Mouse (Mus musculus): ENCODE measurements around the gene Ifngr1. TPM values are rescaled to one million over a fixed set of nuclear protein-coding genes. Genes with fewer than 3 reads are reported as not detected.

Gene Ifngr1
- total and polyA plus RNA-seq, 3 experiments, result 2.2 to 37.9 (median 26.3) TPM

- Histone ChIP-seq H3K4me3 (ENCODE audit: low read depth, low read length) (no peak overlapping the region), H3K4me1 (ENCODE audit: insufficient read depth, low read depth, low read length) (peaks cover 32% of the 10 kb centered on the region), H3K36me3 (replicated peaks) (no peaks in the 10 kb centered on the region), H3K27me3 (ENCODE audit: insufficient read depth, low read length) (peaks cover 6% of the 10 kb centered on the region; the same call in 1 of the 2 replicates), H3K9me3 (replicated peaks) (no peaks in the 10 kb centered on the region)
- ATAC-seq (ENCODE audit: extremely low read depth, insufficient number of reproducible peaks, low FRiP score, poor library complexity, severe bottlenecking), result no peak
- no peak for DNase-seq (ENCODE audit: low spot score)
- no peak for TF ChIP-seq POLR2AphosphoS5 (IDR thresholded peaks at IDR 0.05; ENCODE audit: insufficient replicate concordance, low read depth, low read length)
- TF ChIP-seq CTCF (IDR thresholded peaks at IDR 0.05; ENCODE audit: low read depth, low read length), result no peak
- TF ChIP-seq GATA2 (IDR thresholded peaks at IDR 0.05; ENCODE audit: borderline replicate concordance, low read depth, low read length), result no peak
- no peak for TF ChIP-seq GATA1 (IDR thresholded peaks at IDR 0.05; ENCODE audit: borderline replicate concordance, low read length)
- TF ChIP-seq TAL1 (conservative IDR thresholded peaks at IDR 0.05; ENCODE audit: low read depth, low read length), result no peak
Measured at GRCm38 (mm10) chr10:19582806-19583430, 8.8 kb upstream of the Ifngr1 start.

GRCm38 (mm10) chr10:19584064-19584463, 7.7 kb upstream of the Ifngr1 start:
- Histone ChIP-seq H3K4me1 (ENCODE audit: insufficient read depth, low read depth, low read length) (peaks cover 34% of the 10 kb centered on the region), H3K27me3 (ENCODE audit: insufficient read depth, low read length) (peaks cover 6% of the 10 kb centered on the region; the same call in 1 of the 2 replicates), H3K36me3 (replicated peaks) (no peaks in the 10 kb centered on the region), H3K4me3 (ENCODE audit: low read depth, low read length) (no peak overlapping the region; the same call in 1 of the 2 replicates), H3K9me3 (replicated peaks) (no peaks in the 10 kb centered on the region)
- peak; percentile 62 for DNase-seq (ENCODE audit: low spot score)
- TF ChIP-seq GATA1 (IDR thresholded peaks at IDR 0.05; ENCODE audit: borderline replicate concordance, low read length) (no peak), GATA2 (IDR thresholded peaks at IDR 0.05; ENCODE audit: borderline replicate concordance, low read depth, low read length) (no peak), TAL1 (conservative IDR thresholded peaks at IDR 0.05; ENCODE audit: low read depth, low read length) (no peak), CTCF (IDR thresholded peaks at IDR 0.05; ENCODE audit: low read depth, low read length) (no peak), POLR2AphosphoS5 (IDR thresholded peaks at IDR 0.05; ENCODE audit: insufficient replicate concordance, low read depth, low read length) (no peak)
- peak; percentile 92 for ATAC-seq (ENCODE audit: extremely low read depth, insufficient number of reproducible peaks, low FRiP score, poor library complexity, severe bottlenecking)

GRCm38 (mm10) chr10:19584846-19585245, 6.9 kb upstream of the Ifngr1 start:
- DNase-seq (ENCODE audit: low spot score), result no peak
- Histone ChIP-seq H3K4me3 (ENCODE audit: low read depth, low read length) (no peak overlapping the region), H3K36me3 (replicated peaks) (no peaks in the 10 kb centered on the region), H3K27me3 (ENCODE audit: insufficient read depth, low read length) (peaks cover 3% of the 10 kb centered on the region; the same call in 1 of the 2 replicates), H3K4me1 (ENCODE audit: insufficient read depth, low read depth, low read length) (peaks cover 38% of the 10 kb centered on the region), H3K9me3 (replicated peaks) (no peaks in the 10 kb centered on the region)
- TF ChIP-seq TAL1 (conservative IDR thresholded peaks at IDR 0.05; ENCODE audit: low read depth, low read length) (no peak), GATA1 (IDR thresholded peaks at IDR 0.05; ENCODE audit: borderline replicate concordance, low read length) (no peak), CTCF (IDR thresholded peaks at IDR 0.05; ENCODE audit: low read depth, low read length) (no peak), GATA2 (IDR thresholded peaks at IDR 0.05; ENCODE audit: borderline replicate concordance, low read depth, low read length) (no peak)
- ATAC-seq (ENCODE audit: extremely low read depth, insufficient number of reproducible peaks, low FRiP score, poor library complexity, severe bottlenecking), result no peak

GRCm38 (mm10) chr10:19585860-19586259, 5.9 kb upstream of the Ifngr1 start:
- Histone ChIP-seq H3K36me3 (replicated peaks) (no peaks in the 10 kb centered on the region), H3K27me3 (ENCODE audit: insufficient read depth, low read length) (no peaks in the 10 kb centered on the region), H3K9me3 (replicated peaks) (no peaks in the 10 kb centered on the region), H3K4me1 (ENCODE audit: insufficient read depth, low read depth, low read length) (peaks cover 46% of the 10 kb centered on the region), H3K4me3 (ENCODE audit: low read depth, low read length) (no peak overlapping the region)
- TF ChIP-seq GATA1 (IDR thresholded peaks at IDR 0.05; ENCODE audit: borderline replicate concordance, low read length) (no peak), TAL1 (conservative IDR thresholded peaks at IDR 0.05; ENCODE audit: low read depth, low read length) (no peak), CTCF (IDR thresholded peaks at IDR 0.05; ENCODE audit: low read depth, low read length) (no peak), POLR2AphosphoS5 (IDR thresholded peaks at IDR 0.05; ENCODE audit: insufficient replicate concordance, low read depth, low read length) (no peak), GATA2 (IDR thresholded peaks at IDR 0.05; ENCODE audit: borderline replicate concordance, low read depth, low read length) (no peak)
- no peak for ATAC-seq (ENCODE audit: extremely low read depth, insufficient number of reproducible peaks, low FRiP score, poor library complexity, severe bottlenecking)
- DNase-seq (ENCODE audit: low spot score), result no peak

GRCm38 (mm10) chr10:19587281-19587680, 4.5 kb upstream of the Ifngr1 start:
- TF ChIP-seq GATA1 (IDR thresholded peaks at IDR 0.05; ENCODE audit: borderline replicate concordance, low read length) (no peak), GATA2 (IDR thresholded peaks at IDR 0.05; ENCODE audit: borderline replicate concordance, low read depth, low read length) (no peak), POLR2AphosphoS5 (IDR thresholded peaks at IDR 0.05; ENCODE audit: insufficient replicate concordance, low read depth, low read length) (no peak), CTCF (IDR thresholded peaks at IDR 0.05; ENCODE audit: low read depth, low read length) (no peak), TAL1 (conservative IDR thresholded peaks at IDR 0.05; ENCODE audit: low read depth, low read length) (no peak)
- ATAC-seq (ENCODE audit: extremely low read depth, insufficient number of reproducible peaks, low FRiP score, poor library complexity, severe bottlenecking) (no peak), DNase-seq (ENCODE audit: low spot score) (no peak)
- H3K4me3 ChIP-seq (ENCODE audit: low read depth, low read length), result no peak overlapping the region
- H3K9me3 ChIP-seq (replicated peaks), result no peaks in the 10 kb centered on the region
- no peaks in the 10 kb centered on the region for H3K36me3 ChIP-seq (replicated peaks)
- peaks cover 52% of the 10 kb centered on the region for H3K4me1 ChIP-seq (ENCODE audit: insufficient read depth, low read depth, low read length)
- no peaks in the 10 kb centered on the region for H3K27me3 ChIP-seq (ENCODE audit: insufficient read depth, low read length)

GRCm38 (mm10) chr10:19589626-19590025, 2.1 kb upstream of the Ifngr1 start:
- no peaks in the 10 kb centered on the region for H3K27me3 ChIP-seq (ENCODE audit: insufficient read depth, low read length)
- no peak for DNase-seq (ENCODE audit: low spot score)
- no peak overlapping the region for H3K4me3 ChIP-seq (ENCODE audit: low read depth, low read length)
- TF ChIP-seq GATA2 (IDR thresholded peaks at IDR 0.05; ENCODE audit: borderline replicate concordance, low read depth, low read length), result no peak
- no peak for TF ChIP-seq TAL1 (conservative IDR thresholded peaks at IDR 0.05; ENCODE audit: low read depth, low read length)
- no peak for TF ChIP-seq POLR2AphosphoS5 (IDR thresholded peaks at IDR 0.05; ENCODE audit: insufficient replicate concordance, low read depth, low read length)
- TF ChIP-seq GATA1 (IDR thresholded peaks at IDR 0.05; ENCODE audit: borderline replicate concordance, low read length), result no peak
- TF ChIP-seq CTCF (IDR thresholded peaks at IDR 0.05; ENCODE audit: low read depth, low read length), result no peak
- H3K4me1 ChIP-seq (ENCODE audit: insufficient read depth, low read depth, low read length), result peaks cover 49% of the 10 kb centered on the region
- H3K36me3 ChIP-seq (replicated peaks), result peaks cover 10% of the 10 kb centered on the region
- no peak for ATAC-seq (ENCODE audit: extremely low read depth, insufficient number of reproducible peaks, low FRiP score, poor library complexity, severe bottlenecking)
- H3K9me3 ChIP-seq (replicated peaks), result no peaks in the 10 kb centered on the region
